Mouse (Mus musculus): ENCODE data around the gene Adamts9.

The Adamts9 gene

GRCm38 (mm10) chr6:92862599-92862998 lies 80.7 kb downstream of the Adamts9 start:
- DNase-seq (ENCODE audit: low read depth, low spot score), result no peak

DNA sequence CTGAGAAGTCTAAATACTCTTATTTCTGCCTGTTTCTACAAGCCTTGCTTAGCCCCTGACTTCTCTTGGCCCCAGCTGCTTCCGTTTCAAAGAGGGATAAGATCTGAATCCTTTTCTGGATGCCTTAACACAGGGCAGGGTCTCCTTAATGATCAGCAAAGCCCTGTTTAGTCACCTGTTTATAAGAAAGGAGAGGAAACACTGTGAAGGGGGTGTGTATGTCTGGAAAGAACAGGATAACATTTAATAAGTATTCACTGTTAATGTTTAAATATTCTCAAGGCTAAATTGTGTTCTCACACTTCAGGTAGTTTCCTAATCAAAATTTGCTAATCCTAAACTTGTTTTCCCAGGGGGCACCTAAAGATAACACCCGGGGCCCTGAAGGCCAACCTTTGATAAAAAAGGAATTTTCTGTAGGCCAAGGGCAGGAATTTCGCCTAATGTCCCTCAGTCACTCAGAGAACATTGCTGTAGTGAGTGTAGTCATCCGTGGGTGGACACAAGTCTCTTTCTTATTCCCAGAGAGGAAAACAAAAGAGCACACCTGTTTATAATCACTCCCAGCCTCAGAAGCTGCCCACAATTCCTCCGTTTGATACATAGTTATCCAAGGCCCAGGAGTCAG lies 82.9 kb downstream of the Adamts9 start:
- DNase-seq (ENCODE audit: low read depth, low spot score), result no peak

DNA sequence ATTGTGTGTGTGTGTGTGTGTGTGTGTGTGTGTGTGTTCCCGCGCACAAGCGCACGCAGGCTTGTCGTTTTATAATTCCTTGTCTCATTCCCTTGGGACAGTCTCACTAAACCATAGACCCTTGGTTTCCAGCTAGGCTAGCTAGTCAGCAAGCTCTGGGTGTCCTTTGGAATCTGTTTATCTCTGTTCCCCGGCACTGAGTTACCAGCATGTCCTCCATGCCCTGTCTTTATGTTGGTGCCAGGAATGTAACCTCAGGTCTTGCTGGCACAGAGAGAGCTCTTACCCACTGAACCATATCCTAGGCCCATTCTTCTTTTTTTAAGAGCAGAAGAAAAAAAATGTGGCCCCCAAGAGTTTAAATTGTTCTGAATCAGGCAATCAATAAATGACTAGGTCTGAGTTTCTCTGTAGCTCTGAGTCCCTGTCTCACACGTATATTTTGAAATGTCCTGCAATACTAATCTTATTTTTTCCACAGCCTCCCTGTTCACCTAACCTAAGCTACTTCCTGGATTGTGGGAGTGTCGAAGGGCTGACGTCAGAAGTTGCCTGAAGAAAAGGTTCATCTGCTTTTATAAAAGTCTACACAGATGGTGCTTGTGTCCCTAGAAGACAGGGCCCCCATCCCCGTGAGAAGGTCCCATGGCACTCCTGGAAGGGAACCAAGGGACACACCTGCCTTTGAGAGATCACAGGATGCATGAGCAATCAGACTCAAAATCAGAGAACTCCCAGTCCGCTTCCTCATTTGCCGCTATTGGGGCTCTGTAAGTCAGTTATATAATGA lies 84.4 kb downstream of the Adamts9 start:
- DNase-seq (ENCODE audit: low read depth, low spot score), result no peak

DNA sequence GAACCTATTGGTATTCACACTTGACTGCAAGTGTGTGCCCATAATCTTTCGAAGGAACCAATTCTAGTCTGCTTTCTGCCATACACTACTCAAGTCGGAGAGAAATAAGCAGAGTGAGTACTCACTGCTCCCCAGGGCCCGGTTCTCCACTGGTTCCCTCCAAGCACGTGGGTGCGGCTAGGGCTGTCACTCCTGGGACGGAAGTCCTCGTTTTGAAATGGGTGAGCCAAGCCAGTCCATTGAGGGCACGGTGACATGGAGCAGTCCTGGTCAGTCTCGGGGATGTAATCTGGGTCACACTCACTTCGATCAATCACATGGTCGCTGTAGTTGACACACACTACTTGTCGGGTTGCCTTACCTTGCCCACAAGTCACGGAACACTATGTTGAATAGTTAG lies 85.5 kb downstream of the Adamts9 start:
- no peak for DNase-seq (ENCODE audit: low read depth, low spot score)

DNA sequence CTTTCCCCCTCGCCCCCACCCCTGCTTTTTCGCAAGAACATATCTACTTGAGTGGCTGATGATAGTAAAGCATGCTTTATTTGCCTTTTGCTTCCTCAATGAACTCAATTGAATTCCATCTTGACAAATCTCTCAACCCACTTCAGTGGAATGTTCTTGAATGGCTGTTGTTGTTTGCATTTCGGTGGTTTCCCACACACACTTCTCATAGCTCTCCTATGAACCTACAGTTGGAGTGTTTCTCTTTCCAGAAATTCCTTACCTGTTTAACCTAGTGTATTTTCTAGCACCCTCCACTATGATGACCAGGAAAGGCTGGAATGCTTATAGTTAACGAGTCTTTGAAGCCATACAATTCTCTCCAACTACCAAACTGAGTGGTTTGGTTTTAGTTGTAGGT lies 88.4 kb downstream of the Adamts9 start:
- no peak for DNase-seq (ENCODE audit: low read depth, low spot score)

DNA sequence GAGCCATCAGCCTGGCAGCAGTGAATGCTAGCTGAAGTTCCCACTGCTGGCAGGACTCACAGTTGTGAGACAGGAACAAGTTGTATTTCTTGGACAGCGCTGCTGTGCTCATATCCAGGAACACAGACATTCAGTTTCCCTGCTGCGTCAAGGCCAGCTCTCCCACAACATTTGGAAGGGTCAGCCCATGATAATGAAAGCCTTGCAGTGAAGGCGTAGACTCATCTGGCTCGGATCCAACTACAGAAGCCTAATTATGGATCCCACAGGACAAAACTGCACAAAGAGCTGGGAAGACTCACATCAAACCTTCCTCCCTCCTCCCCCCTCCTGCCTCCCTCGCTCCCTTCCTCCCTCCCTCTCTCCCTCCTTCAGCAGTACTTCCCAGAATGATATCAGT lies 93.0 kb downstream of the Adamts9 start:
- peak; percentile 83 for DNase-seq (ENCODE audit: low read depth, low spot score)

DNA sequence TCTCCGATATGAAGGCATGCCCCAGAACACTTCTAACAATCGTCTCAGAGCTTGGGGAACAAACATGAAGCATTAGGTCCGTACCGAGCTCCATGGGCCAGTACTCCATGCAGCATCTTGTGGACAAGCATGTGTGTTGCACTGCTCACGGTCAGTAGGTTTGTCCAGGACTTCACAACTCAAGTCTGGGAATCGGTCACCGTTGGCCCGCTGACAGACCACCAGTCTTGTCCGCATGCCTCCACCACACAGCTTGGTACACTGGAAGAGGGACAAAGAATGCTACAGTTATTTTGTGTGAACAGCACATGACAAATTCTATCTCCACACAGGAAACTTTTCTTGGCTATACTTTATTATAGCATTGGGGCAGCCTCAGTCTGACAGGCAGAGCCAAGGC lies 94.1 kb downstream of the Adamts9 start:
- no peak for DNase-seq (ENCODE audit: low read depth, low spot score)

GRCm38 (mm10) chr6:92846614-92847013 lies 96.7 kb downstream of the Adamts9 start:
- no peak for DNase-seq (ENCODE audit: low read depth, low spot score)

- peak; percentile 26 for DNase-seq (ENCODE audit: low read depth, low spot score)
These were observed 97.4 kb downstream of the Adamts9 start for GRCm38 (mm10) chr6:92845898-92846297.

DNA sequence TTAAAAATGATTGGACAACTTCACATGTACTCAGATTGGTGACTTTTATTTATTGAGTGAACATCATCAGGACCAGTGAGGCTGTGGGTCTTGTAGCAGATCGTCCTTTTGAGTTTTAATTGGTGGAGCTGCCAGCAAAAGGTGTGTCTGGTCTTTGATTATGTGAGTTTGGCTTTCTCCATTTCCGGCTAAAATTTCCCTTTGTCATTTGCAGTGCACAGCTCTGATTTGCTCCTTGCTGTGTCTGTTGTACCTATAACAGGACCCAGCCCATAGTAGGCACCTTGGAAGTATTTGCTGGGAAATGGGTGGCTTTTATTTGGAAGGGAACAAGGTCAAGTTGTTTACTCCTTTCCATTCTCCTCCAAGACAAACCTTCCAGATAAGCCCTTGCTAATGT lies 99.8 kb downstream of the Adamts9 start:
- DNase-seq (ENCODE audit: low read depth, low spot score), result no peak

DNA sequence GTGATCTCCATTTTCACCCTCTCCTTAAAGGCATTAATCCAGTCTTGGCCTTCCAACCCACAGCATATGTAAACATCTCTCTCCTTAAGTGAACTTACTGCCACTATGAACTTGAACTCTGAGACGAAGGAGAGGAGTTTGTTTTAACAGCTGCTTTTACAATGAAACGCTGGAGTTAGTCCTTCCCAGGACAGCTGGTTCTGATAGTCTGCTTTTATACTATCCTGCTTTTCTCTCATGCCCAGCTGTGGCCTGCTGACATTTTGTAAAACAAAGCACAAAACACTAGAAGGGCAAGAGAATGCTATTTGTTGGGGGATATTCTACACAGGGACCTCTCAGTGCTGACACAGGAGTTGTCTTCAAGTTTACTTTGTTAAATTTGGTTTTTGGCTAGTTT lies 101.3 kb downstream of the Adamts9 start:
- DNase-seq (ENCODE audit: low read depth, low spot score), result no peak

DNA sequence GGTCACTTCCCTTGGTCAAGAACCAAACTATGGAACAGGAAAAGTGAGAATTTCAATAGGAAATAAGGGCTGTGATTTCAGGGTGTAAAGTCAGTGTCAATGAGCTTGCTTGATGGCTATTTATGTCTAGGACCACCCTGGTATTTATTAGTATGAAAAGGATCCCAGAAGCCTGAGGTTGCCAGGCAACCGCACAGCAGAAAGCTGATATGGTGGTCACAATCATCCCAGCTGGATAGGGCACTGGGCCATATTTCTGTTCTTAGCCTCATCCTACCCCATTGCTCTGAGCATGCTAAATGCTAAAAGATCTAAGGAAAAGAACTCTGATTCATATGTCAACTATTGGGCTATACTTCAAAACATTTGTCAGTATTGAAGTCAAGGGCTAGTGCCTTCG lies 112.2 kb downstream of the Adamts9 start:
- DNase-seq (ENCODE audit: low read depth, low spot score), result no peak

DNA sequence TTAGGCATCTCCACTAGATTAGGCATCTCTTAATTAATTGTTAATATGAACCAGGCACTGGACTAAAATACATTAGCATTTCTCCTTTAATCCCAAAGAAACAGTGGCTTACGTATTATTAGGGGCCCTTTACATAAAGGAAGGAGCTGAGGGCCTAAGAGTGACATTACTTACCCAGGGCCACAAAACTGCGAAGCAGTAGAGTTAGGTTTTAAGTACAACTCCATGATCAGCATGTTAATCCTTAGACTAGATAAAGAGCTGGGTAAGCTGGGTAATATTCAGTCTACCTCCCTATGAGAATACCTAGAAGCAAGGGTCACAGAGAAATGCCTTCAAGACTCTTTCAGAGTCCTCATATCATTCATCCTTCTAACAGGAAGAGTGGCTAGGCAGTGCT lies 114.1 kb downstream of the Adamts9 start:
- no peak for DNase-seq (ENCODE audit: low read depth, low spot score)

DNA sequence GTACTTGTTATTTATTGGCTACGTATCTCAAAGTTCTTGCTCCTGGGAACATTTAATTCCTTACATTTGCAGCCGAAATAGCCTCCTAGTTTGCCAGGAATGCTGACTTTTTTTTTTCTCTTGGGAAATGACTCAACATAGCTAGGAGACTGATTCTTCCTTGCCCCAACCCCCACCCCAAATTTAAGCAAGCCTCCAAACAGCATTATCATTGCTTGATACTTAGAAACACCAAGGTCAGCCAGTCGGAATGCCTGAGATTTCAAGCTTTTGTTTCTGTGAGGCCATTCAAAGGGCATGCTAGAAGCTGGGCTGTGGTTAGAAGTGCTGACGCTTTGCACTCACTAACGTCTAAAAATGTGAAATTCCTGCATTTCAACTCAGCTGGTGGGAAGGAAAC lies 115.9 kb downstream of the Adamts9 start:
- no peak for DNase-seq (ENCODE audit: low read depth, low spot score)

- DNase-seq (ENCODE audit: low read depth, low spot score), result no peak
These were observed 116.7 kb downstream of the Adamts9 start for GRCm38 (mm10) chr6:92826561-92826960.

GRCm38 (mm10) chr6:92823991-92824390 lies 119.3 kb downstream of the Adamts9 start:
- DNase-seq (ENCODE audit: low read depth, low spot score), result no peak

DNA sequence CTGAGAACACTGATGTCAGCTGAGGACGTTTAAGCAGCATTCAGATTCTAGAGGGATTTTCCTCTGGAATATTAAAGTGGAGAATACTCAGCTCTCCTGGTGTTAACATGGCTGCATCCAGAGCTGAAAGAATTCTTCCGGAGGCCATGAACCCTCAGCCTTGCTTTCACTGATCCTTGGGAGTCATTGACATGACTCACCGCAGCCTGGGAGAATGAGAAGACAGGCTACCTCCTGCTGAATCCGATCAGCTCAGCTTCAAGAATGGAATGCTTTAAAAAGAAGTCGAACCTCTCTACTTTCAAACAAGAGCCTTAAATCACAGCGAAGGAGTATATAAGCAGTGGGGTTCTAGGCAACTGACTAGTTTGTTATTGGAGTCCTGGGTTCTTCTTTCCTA lies 121.3 kb downstream of the Adamts9 start:
- DNase-seq (ENCODE audit: low read depth, low spot score), result no peak

GRCm38 (mm10) chr6:92821606-92822005 lies 121.7 kb downstream of the Adamts9 start:
- DNase-seq (ENCODE audit: low read depth, low spot score), result no peak

- DNase-seq (ENCODE audit: low read depth, low spot score), result no peak
These were observed 125.6 kb downstream of the Adamts9 start for GRCm38 (mm10) chr6:92817661-92818060.

GRCm38 (mm10) chr6:92816311-92816751 lies 127.0 kb downstream of the Adamts9 start, which contains the start of gene A730049H05Rik:
A730049H05Rik (plus strand) TSS chr6:92816478.
- DNase-seq (ENCODE audit: low read depth, low spot score), result no peak

GRCm38 (mm10) chr6:92812702-92813370 lies 130.5 kb downstream of the Adamts9 start:
- peak; percentile 62 for DNase-seq (ENCODE audit: low read depth, low spot score)

- DNase-seq (ENCODE audit: low read depth, low spot score), result no peak
These were observed 131.7 kb downstream of the Adamts9 start for GRCm38 (mm10) chr6:92811566-92811965.

GRCm38 (mm10) chr6:92810628-92811027 lies 132.7 kb downstream of the Adamts9 start:
- no peak for DNase-seq (ENCODE audit: low read depth, low spot score)

Data from brain, adult 2 months (tissue).